Mouse (Mus musculus) cerebellum, adult 18-20 months (tissue): ENCODE measurements at regions not wholly inside any gene's neighbourhood (a gene's known extent, or its start where the extent isn't known, plus 50 kb on each side); places are given as distances from the start of the nearest gene placed in this dataset.

Source experiments
- DNase-seq, 2 experiments: peaks; one replicate each; pipeline ENCODE4 v3.0.0; 2021

GRCm38 (mm10) chr16:18683556-18683955, 53.8 kb upstream of the Sept5 start:
- DNase-seq, result no peak

GRCm38 (mm10) chr16:18686044-18686761, 56.4 kb upstream of the Sept5 start:
- DNase-seq, result no peak

DNA sequence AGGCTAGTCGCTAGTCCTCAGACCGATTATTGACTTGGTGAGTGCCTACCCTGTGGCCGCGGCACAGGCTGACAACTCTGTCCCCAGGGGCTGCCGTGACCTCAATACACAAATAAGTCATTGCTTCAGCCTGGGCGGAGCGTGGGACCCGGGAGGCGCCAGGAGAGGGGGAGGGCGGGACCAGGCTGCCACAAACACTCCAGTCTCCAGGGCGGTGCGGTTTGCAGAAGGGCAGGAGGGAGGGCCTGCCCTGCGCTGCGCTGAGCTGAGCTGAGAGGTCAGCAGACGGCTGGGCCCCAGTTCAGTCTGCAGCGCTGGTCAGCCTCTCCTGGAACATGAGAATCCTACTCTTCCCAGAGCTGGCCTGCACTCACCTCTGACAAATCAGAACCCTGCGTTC, 57.2 kb upstream of the Sept5 start:
- peak; percentile 85 to 91 for DNase-seq

DNA sequence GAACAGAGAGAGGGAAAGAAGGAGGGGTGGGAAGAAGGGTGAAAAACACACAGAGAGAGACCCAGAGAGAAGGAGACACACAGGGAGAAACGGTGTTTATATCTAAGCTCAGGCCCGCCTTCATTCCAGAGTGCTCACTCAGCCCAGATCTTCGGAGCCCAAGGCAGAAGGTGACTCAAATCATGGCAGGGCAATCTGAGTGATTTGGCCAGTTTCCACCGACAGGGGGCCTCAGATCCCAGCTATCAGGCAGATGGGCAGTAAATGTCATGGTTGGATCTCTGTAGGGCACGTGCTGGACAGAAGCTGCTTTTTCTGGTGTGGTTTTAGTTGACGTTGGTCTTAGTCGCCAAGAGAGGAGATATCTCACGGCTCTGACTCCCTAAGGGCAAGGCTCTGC, 57.6 kb upstream of the Sept5 start:
- DNase-seq, result peak; percentile 61 to 68

DNA sequence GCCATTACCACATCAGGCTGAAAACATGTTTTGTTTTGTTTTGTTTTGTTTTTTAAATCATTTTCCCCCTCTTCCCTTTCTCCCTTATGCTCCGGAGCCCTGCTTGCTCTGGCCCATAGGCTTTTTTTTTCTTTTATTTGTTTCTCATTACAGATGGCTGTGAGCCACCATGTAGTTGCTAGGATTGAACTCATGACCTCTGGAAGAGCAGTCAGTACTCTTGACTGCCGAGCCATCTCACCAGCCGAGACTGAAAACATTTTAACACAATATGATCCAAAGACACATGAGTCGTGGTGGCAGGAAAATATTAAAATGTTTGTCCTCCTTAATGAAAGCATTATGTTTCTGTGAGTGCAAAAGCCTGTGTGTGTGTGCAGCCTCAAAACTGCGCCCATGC, 65.8 kb upstream of the Sept5 start:
- no peak for DNase-seq

DNA sequence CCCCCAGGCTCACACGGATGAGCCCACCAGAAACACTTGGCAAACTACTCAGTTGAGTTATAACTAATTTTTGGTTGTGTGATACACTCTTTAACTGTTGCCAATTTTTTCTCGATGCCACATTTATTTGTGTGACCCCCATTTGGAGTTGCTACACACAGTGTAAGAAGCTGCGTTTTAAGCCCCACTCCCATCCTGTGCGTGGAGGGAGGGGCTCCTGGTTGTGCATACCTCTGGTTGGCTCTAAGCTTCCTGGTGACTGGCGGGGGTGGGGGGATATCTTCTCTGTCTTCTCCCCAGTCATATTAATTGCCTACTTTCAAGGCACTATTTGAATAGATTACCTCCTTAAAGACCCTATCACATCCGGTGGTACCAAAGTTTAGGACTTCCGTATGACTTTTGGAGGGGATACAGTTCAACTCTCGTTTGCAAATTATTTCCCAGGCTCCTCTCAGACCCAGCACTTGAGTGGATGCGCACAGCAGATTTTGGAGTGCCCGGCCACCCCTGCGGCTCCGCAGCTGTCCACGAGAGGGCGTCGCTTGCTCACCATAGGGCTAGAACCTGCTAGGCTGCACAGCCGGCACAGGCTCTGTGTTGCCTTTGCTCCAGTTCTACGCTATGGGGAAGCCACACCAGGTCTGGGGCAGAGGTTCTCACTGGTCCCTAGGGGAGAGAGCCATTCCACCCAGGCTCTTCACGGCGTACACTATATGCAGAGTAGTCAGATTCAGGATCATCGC, 66.5 kb upstream of the Sept5 start:
- peak; percentile 78 to 86 for DNase-seq

GRCm38 (mm10) chr16:18696820-18697168, 67.0 kb upstream of the Sept5 start:
- no peak for DNase-seq

DNA sequence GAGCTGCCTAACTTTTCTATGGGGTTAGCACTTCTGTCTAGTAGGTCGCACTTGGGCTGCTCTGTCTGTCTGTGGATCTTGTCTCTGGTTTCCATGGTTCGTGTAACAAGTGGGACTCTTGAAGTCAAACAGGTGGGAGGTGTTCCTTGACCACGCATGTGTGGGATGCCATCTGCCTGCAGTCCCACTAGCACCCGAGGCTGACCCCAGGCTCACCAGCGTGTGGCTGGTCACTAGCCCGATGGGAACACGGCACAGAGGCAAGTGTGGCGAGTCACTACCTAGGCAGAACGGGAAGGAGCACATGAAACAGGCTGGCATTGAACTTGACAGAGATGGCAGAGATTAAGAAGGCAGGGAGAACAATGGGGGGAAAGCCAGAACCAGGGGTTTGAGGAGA, 72.5 kb upstream of the Cldn5 start:
- DNase-seq, result no peak

GRCm38 (mm10) chr16:18705028-18705648, 71.5 kb upstream of the Cldn5 start:
- no peak for DNase-seq

- DNase-seq, result no peak
These were observed 65.0 kb upstream of the Cldn5 start for GRCm38 (mm10) chr16:18711637-18712125.

GRCm38 (mm10) chr16:18713017-18713416, 63.6 kb upstream of the Cldn5 start:
- no peak for DNase-seq

DNA sequence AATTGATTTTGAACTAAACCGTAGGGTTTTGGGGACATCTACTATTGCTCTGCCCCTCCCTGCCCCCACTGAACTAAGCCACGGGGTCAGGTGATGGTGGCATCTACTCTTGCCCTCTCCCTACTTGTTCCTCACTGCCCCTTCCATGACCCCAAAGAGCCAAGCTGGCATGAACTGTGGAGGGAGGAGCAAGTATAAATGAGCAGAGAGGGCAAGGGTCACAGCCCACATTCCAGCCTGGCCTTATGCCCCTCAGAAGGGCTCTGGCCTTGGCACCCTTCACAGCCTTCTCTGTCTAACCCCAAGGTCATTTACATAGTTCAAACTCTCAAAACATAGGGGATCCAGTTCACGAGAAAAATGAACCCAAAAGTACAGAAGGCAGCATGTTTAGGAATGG, 61.3 kb upstream of the Cldn5 start:
- no peak for DNase-seq

GRCm38 (mm10) chr16:18718040-18718439, 58.6 kb upstream of the Cldn5 start:
- DNase-seq, result no peak

DNA sequence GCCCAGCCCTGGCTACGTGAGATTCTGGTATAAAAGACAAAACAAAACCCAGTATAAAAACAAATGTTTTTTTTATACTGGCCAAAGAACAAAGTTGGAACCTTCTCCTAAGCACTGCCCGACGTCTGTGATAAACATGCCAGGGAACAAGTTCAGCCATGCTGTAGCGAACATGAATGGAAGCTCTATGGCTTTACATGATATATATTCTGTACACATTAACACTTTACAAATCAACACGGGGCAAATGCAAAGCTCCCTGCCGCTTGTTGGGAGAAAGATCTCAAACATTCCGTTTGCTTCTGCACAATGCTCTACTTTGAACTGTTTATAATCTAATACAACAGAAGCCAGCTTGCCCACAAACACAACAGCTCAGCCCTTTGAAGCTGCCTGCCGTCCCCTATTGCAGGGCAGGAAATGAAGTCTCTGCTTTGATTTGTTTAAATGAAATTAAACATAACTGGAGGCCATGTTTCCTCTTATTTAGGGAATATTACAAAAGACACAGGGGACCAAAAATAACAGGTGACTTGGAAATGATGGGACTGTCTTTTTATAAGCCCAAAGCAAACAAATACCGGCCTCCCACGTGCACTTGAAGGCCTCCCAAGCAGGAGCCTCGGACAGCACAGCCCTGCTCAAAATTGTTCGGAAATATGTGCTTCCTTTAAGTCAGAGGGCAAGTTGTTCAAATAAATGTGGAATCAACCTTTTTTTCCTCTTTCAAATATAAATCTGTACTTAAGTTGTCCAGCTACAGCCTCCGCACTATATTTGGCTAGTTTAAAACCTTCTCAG, 56.0 kb upstream of the Cldn5 start:
- DNase-seq, result no peak

DNA sequence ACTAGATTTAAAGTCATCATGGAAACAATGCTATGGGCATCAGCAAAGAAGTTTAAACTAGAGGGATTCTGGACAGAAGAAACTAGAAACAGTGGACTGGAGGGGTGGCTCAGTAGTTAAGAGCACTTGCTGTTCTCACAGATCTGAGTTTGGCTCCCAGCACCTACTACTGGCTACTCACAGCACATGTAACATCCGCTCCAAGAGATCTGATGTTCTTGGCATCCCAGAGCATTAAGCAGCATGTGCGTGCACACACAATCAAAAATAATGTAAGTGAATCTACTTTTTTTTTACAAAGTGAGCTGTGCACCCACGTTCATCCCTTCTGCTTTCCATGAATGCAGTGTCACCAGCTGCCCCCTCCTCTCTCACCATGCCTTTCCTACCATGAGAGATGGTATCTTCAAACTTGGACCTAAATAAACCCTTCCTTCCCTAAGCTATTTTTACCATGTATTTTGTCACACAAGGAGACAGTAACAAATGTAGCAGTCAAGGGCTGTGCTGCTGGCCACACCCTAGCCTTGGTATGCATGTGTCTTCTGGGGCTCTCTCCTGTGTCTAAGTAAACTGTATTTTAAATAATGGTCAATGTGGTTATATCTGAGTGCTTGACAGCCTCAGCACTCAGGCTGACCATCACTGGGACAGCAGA, 53.3 kb upstream of the Cldn5 start:
- DNase-seq, result no peak

DNA sequence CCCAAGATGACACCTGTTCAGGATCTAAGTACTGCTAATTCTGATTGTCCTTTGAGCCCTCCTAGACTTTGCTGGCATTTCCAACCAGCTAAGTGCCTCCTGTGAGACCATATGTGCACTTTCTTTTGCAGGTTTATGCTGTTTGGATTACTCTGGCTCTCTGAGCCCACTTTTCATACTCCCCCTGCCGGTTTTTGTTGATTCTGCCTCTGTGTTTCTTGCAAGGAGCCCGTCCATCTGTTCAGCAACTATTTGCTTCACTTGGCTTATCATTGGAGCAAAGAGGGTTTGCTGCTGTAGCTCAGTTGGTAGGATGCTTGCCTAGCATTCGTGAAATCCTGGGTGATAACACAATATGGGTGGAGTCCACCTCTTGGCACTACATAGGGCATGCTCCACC, 52.8 kb upstream of the Cldn5 start:
- no peak for DNase-seq

DNA sequence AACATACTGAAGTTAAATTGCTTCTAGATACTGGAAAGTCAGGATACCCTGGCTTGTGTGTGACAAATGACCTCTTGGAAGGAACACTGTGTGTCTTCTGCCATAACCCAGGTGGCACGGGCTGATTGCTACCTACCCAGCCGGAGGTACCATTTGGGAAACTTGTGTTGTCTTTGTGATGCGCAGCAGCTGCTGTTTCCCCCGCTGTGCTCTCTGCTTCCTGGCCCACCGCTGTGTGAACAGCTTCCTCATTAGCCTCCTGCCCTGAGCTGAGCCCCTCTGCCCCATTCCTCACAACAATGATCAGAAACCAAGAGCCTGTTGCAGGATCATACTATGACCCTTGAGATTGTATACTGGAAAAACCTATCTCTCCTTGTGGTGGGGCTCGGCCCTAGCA, 51.9 kb upstream of the Cldn5 start:
- DNase-seq, result no peak
